Mouse (Mus musculus): ENCODE measurements around the gene Sytl2.

- TF ChIP-seq GATA1 (IDR thresholded peaks at IDR 0.05; ENCODE audit: low read length) (no peak), TAL1 (IDR thresholded peaks at IDR 0.05; ENCODE audit: low read length) (no peak)
Measured at GRCm38 (mm10) chr7:90443101-90444091, 141.3 kb downstream of the Sytl2 start.
